Mouse (Mus musculus): ENCODE results near the gene Nr2e1. TPM values are rescaled to one million over a fixed set of nuclear protein-coding genes. Genes with fewer than 3 reads are reported as not detected.

Nr2e1 gene
- polyA plus RNA-seq, 1 experiment from 2014 or later, result not detected

GRCm38 (mm10) chr10:42537571-42538316 is 45.7 kb downstream of the Nr2e1 start:
- peak; percentile 92 for ATAC-seq (ENCODE audit: low read depth)
- WGBS (ENCODE audit: insufficient replicate concordance), result 27% methylated on average over 9 of the region's 9 CpGs
- Histone ChIP-seq H3K4me3 (ENCODE audit: low read depth, low read length) (peak overlapping the region; percentile 43), H3K27ac (ENCODE audit: low read length) (peak overlapping the region; percentile 97), H3K36me3 (ENCODE audit: control insufficient read depth, insufficient read depth) (peaks cover 19% of the 10 kb centered on the region), H3K4me1 (ENCODE audit: control insufficient read depth, low read depth, low read length) (peaks cover 65% of the 10 kb centered on the region), H3K27me3 (ENCODE audit: control insufficient read depth, insufficient read depth, low read depth, low read length) (no peaks in the 10 kb centered on the region), H3K9me3 (replicated peaks; ENCODE audit: control insufficient read depth, low read length) (no peaks in the 10 kb centered on the region), H3K9ac (ENCODE audit: low read depth, low read length) (peak overlapping the region; percentile 63), H3K4me2 (ENCODE audit: low read depth, low read length) (peak overlapping the region; percentile 82)

GRCm38 (mm10) chr10:42533836-42534453 is 49.5 kb downstream of the Nr2e1 start:
- 25% methylated on average over 11 of the region's 11 CpGs for WGBS (ENCODE audit: insufficient replicate concordance)
- Histone ChIP-seq H3K4me1 (ENCODE audit: control insufficient read depth, low read depth, low read length) (peaks cover 65% of the 10 kb centered on the region), H3K9me3 (replicated peaks; ENCODE audit: control insufficient read depth, low read length) (no peaks in the 10 kb centered on the region), H3K36me3 (ENCODE audit: control insufficient read depth, insufficient read depth) (peaks cover 29% of the 10 kb centered on the region), H3K27ac (ENCODE audit: low read length) (peak overlapping the region; percentile 97), H3K4me3 (ENCODE audit: low read depth, low read length) (peak overlapping the region; percentile 38), H3K27me3 (ENCODE audit: control insufficient read depth, insufficient read depth, low read depth, low read length) (no peaks in the 10 kb centered on the region), H3K4me2 (ENCODE audit: low read depth, low read length) (peak overlapping the region; percentile 68), H3K9ac (ENCODE audit: low read depth, low read length) (peak overlapping the region; percentile 70)
- ATAC-seq (ENCODE audit: low read depth), result peak; percentile 77

- peak; percentile 61; the same call in 1 of the 2 replicates for ATAC-seq (ENCODE audit: low read depth)
- Histone ChIP-seq H3K27ac (ENCODE audit: low read length) (peak overlapping the region; percentile 64), H3K4me1 (ENCODE audit: control insufficient read depth, low read depth, low read length) (peaks cover 47% of the 10 kb centered on the region), H3K4me2 (ENCODE audit: low read depth, low read length) (no peak overlapping the region), H3K4me3 (ENCODE audit: low read depth, low read length) (no peak overlapping the region), H3K27me3 (ENCODE audit: control insufficient read depth, insufficient read depth, low read depth, low read length) (no peaks in the 10 kb centered on the region), H3K9ac (ENCODE audit: low read depth, low read length) (no peak overlapping the region), H3K36me3 (ENCODE audit: control insufficient read depth, insufficient read depth) (peaks cover 19% of the 10 kb centered on the region), H3K9me3 (replicated peaks; ENCODE audit: control insufficient read depth, low read length) (no peaks in the 10 kb centered on the region)
- WGBS (ENCODE audit: insufficient replicate concordance), result 60% methylated on average over 3 of the region's 3 CpGs
These were observed 57.8 kb downstream of the Nr2e1 start for GRCm38 (mm10) chr10:42525682-42526081.

GRCm38 (mm10) chr10:42523556-42524162 is 59.8 kb downstream of the Nr2e1 start:
- Histone ChIP-seq H3K4me1 (ENCODE audit: control insufficient read depth, low read depth, low read length) (peaks cover 63% of the 10 kb centered on the region), H3K27me3 (ENCODE audit: control insufficient read depth, insufficient read depth, low read depth, low read length) (no peaks in the 10 kb centered on the region), H3K27ac (ENCODE audit: low read length) (peak overlapping the region; percentile 18; the same call in 1 of the 2 replicates), H3K4me2 (ENCODE audit: low read depth, low read length) (no peak overlapping the region), H3K4me3 (ENCODE audit: low read depth, low read length) (no peak overlapping the region), H3K9ac (ENCODE audit: low read depth, low read length) (no peak overlapping the region), H3K36me3 (ENCODE audit: control insufficient read depth, insufficient read depth) (peaks cover 11% of the 10 kb centered on the region; the same call in 1 of the 2 replicates), H3K9me3 (replicated peaks; ENCODE audit: control insufficient read depth, low read length) (no peaks in the 10 kb centered on the region)
- 84% methylated on average over 11 of the region's 11 CpGs for WGBS (ENCODE audit: insufficient replicate concordance)
- no peak for ATAC-seq (ENCODE audit: low read depth)

GRCm38 (mm10) chr10:42522912-42523311 is 60.5 kb downstream of the Nr2e1 start:
- no peak overlapping the region for H3K4me3 ChIP-seq (ENCODE audit: low read depth, low read length)
- H3K9me3 ChIP-seq (replicated peaks; ENCODE audit: control insufficient read depth, low read length), result no peaks in the 10 kb centered on the region
- peaks cover 5% of the 10 kb centered on the region; the same call in 1 of the 2 replicates for H3K36me3 ChIP-seq (ENCODE audit: control insufficient read depth, insufficient read depth)
- no peak overlapping the region for H3K27ac ChIP-seq (ENCODE audit: low read length)
- ATAC-seq (ENCODE audit: low read depth), result no peak
- no peak overlapping the region for H3K4me2 ChIP-seq (ENCODE audit: low read depth, low read length)
- H3K27me3 ChIP-seq (ENCODE audit: control insufficient read depth, insufficient read depth, low read depth, low read length), result no peaks in the 10 kb centered on the region
- 62% methylated on average over 2 of the region's 2 CpGs for WGBS (ENCODE audit: insufficient replicate concordance)
- no peak overlapping the region for H3K9ac ChIP-seq (ENCODE audit: low read depth, low read length)
- peaks cover 68% of the 10 kb centered on the region for H3K4me1 ChIP-seq (ENCODE audit: control insufficient read depth, low read depth, low read length)

- Histone ChIP-seq H3K4me2 (ENCODE audit: low read depth, low read length) (no peak overlapping the region), H3K27ac (ENCODE audit: low read length) (peak overlapping the region; percentile 64), H3K4me1 (ENCODE audit: control insufficient read depth, low read depth, low read length) (peaks cover 65% of the 10 kb centered on the region), H3K4me3 (ENCODE audit: low read depth, low read length) (no peak overlapping the region), H3K9ac (ENCODE audit: low read depth, low read length) (peak overlapping the region; percentile 22; the same call in 1 of the 2 replicates), H3K27me3 (ENCODE audit: control insufficient read depth, insufficient read depth, low read depth, low read length) (no peaks in the 10 kb centered on the region), H3K9me3 (replicated peaks; ENCODE audit: control insufficient read depth, low read length) (no peaks in the 10 kb centered on the region), H3K36me3 (ENCODE audit: control insufficient read depth, insufficient read depth) (no peaks in the 10 kb centered on the region; the same call in 1 of the 2 replicates)
- WGBS (ENCODE audit: insufficient replicate concordance), result 27% methylated on average over 5 of the region's 5 CpGs
- peak; percentile 53; the same call in 1 of the 2 replicates for ATAC-seq (ENCODE audit: low read depth)
These were observed 62.0 kb downstream of the Nr2e1 start for GRCm38 (mm10) chr10:42521315-42521981.

- ATAC-seq (ENCODE audit: low read depth), result peak; percentile 82
- H3K27me3 ChIP-seq (ENCODE audit: control insufficient read depth, insufficient read depth, low read depth, low read length), result no peaks in the 10 kb centered on the region
- H3K27ac ChIP-seq (ENCODE audit: low read length), result peak overlapping the region; percentile 74
- H3K9ac ChIP-seq (ENCODE audit: low read depth, low read length), result no peak overlapping the region
- H3K4me1 ChIP-seq (ENCODE audit: control insufficient read depth, low read depth, low read length), result peaks cover 52% of the 10 kb centered on the region
- peak overlapping the region; percentile 6; the same call in 1 of the 2 replicates for H3K4me2 ChIP-seq (ENCODE audit: low read depth, low read length)
- H3K9me3 ChIP-seq (replicated peaks; ENCODE audit: control insufficient read depth, low read length), result no peaks in the 10 kb centered on the region
- H3K36me3 ChIP-seq (ENCODE audit: control insufficient read depth, insufficient read depth), result no peaks in the 10 kb centered on the region
- 23% methylated on average over 8 of the region's 8 CpGs for WGBS (ENCODE audit: insufficient replicate concordance)
- no peak overlapping the region for H3K4me3 ChIP-seq (ENCODE audit: low read depth, low read length)
These were observed 65.1 kb downstream of the Nr2e1 start for GRCm38 (mm10) chr10:42518363-42518762.

GRCm38 (mm10) chr10:42514125-42514524 is 69.3 kb downstream of the Nr2e1 start:
- Histone ChIP-seq H3K9me3 (replicated peaks; ENCODE audit: control insufficient read depth, low read length) (no peaks in the 10 kb centered on the region), H3K9ac (ENCODE audit: low read depth, low read length) (no peak overlapping the region), H3K4me3 (ENCODE audit: low read depth, low read length) (no peak overlapping the region), H3K27ac (ENCODE audit: low read length) (no peak overlapping the region), H3K27me3 (ENCODE audit: control insufficient read depth, insufficient read depth, low read depth, low read length) (no peaks in the 10 kb centered on the region), H3K4me1 (ENCODE audit: control insufficient read depth, low read depth, low read length) (peaks cover 53% of the 10 kb centered on the region), H3K4me2 (ENCODE audit: low read depth, low read length) (no peak overlapping the region), H3K36me3 (ENCODE audit: control insufficient read depth, insufficient read depth) (no peaks in the 10 kb centered on the region)
- no peak for ATAC-seq (ENCODE audit: low read depth)
